Mouse (Mus musculus): Measurements from ENCODE around the gene Uqcc1. TPM values are rescaled to one million over a fixed set of nuclear protein-coding genes. Genes with fewer than 3 reads are reported as not detected.
A peak's percentile ranks its signal among the peaks of the same experiment; 100 is the strongest.

The Uqcc1 gene
- polyA plus RNA-seq, 1 experiment from 2014 or later, result 92.8 TPM

DNA sequence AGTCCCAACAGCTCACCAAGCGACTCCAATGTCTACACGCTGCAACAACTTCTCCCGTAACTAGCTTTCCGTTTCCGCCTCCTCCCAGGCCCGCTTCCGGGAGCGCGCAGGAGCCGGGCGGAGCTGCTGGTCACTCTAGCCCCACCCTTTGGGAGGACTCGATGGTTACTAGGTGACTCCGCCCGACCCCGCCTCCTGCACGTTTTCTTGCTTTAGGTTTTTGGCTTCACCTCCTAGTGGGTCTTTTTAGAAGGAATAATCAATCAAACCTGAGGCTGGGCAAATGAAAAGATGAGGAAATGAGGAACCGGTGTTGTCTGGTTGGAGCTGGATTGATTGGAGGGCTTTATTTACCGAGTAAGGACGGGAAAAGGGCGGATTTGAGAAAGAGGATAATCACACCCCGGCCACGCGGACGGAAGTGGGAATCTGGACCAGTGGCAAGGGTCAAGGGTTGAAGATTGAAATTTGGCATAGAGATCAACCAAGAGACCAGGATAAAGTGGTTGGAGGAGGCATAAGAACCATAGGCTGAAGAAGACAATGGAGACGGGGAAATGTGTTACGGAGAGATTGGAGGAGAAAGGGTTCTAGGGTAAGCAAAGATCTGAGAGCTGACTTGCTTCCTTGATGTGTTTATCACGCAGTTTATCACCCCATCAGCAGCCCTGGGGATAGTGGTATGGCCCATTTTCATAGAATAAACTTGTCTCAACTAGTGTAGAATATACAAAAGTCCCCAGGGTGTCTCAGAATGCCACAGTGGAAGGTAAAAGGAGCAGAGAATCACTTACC lies 103.3 kb downstream of the Uqcc1 start, which contains the start of gene Eif6:
Gene Eif6, minus strand, starts transcription at position 296 of the 795 bp plus-strand sequence.
- peak; percentile 95 for ATAC-seq
- peak within 1 kb of the TSS; percentile 71 for H3K4me2 ChIP-seq (ENCODE audit: low read depth, low read length)
- no peaks in the 10 kb centered on the region for H3K9me3 ChIP-seq (ENCODE audit: control insufficient read depth, low read length)
- peak within 1 kb of the TSS; percentile 84 for H3K9ac ChIP-seq (ENCODE audit: low read depth, low read length)
- peak within 1 kb of the TSS; percentile 91 for H3K27ac ChIP-seq (ENCODE audit: low read length)
- H3K27me3 ChIP-seq (replicated peaks; ENCODE audit: control insufficient read depth, insufficient read depth, low read length), result no peaks in the 10 kb centered on the region
- 2% methylated on average over 27 of the region's 27 CpGs for WGBS
- peaks cover 9% of the 10 kb centered on the region for H3K36me3 ChIP-seq (ENCODE audit: control insufficient read depth, insufficient read depth, low read length)
- H3K4me1 ChIP-seq (ENCODE audit: control insufficient read depth, insufficient read depth, low read length), result peaks cover 16% of the 10 kb centered on the region
- peak within 1 kb of the TSS; percentile 77 for H3K4me3 ChIP-seq (ENCODE audit: low read length)

DNA sequence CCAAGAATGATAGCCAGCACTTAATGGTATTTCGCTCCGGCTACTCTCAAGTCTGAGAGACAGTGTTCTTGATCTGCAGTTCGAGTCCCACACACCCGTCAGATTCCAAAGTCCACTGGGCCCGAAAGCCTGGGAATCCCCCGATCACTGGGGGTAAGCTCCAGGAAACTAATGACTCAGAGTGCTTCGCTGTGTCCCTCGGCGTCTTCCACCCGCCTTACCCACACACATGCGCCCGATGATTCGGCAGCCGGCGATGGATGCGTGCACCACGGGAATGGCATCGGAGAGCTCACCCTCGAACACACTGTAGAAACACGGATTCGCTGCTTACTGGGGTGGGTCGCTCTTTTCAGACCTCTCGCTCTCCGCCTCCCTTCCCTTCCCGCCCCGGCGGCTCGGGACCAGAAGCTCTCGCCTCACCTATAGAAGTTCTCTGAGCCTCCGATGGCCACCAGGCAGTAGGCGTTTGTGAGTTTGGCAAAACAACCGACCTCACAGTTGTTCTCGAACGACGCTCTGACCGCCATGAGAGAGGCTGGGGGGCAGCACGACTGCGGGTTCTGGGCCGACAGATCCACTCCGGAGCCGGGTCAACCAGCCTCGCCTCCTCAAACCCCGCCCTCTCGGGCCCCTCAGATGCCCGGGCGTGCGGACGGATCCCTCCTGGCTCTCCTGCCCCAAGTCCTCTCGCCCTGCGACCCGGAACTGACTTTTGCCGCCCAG lies 104.0 kb downstream of the Uqcc1 start:
- peak overlapping the region; percentile 84 for H3K9ac ChIP-seq (ENCODE audit: low read depth, low read length)
- WGBS, result 1% methylated on average over 52 of the region's 52 CpGs
- peaks cover 16% of the 10 kb centered on the region for H3K4me1 ChIP-seq (ENCODE audit: control insufficient read depth, insufficient read depth, low read length)
- ATAC-seq, result peak; percentile 17
- no peaks in the 10 kb centered on the region for H3K27me3 ChIP-seq (replicated peaks; ENCODE audit: control insufficient read depth, insufficient read depth, low read length)
- H3K4me3 ChIP-seq (ENCODE audit: low read length), result peak overlapping the region; percentile 77
- no peaks in the 10 kb centered on the region for H3K9me3 ChIP-seq (ENCODE audit: control insufficient read depth, low read length)
- peak overlapping the region; percentile 71 for H3K4me2 ChIP-seq (ENCODE audit: low read depth, low read length)
- H3K36me3 ChIP-seq (ENCODE audit: control insufficient read depth, insufficient read depth, low read length), result peaks cover 9% of the 10 kb centered on the region
- peak overlapping the region; percentile 91 for H3K27ac ChIP-seq (ENCODE audit: low read length)

DNA sequence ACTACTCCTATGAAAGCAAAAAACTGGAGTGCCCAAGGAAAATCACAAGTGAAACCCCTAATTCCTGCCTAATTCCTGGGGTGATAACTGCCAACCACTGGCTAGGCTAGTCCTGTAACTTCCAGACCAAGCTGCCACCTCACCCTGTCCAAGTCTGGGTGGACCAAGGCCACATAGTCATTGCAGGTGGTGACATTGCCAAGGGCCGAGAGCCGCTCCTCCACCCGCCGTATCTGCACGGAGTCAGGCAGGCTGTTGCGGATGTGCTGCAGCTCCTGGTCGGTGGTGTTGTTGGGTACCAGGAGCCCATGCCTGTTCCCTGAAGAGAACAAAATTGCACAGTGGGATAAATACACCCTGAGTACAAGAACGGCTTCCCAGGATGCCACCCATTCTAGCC lies 106.4 kb downstream of the Uqcc1 start:
- peaks cover 9% of the 10 kb centered on the region for H3K36me3 ChIP-seq (ENCODE audit: control insufficient read depth, insufficient read depth, low read length)
- 96% methylated on average over 8 of the region's 8 CpGs for WGBS
- no peaks in the 10 kb centered on the region for H3K27me3 ChIP-seq (replicated peaks; ENCODE audit: control insufficient read depth, insufficient read depth, low read length)
- H3K4me2 ChIP-seq (ENCODE audit: low read depth, low read length), result no peak overlapping the region
- H3K9ac ChIP-seq (ENCODE audit: low read depth, low read length), result no peak overlapping the region
- H3K4me1 ChIP-seq (ENCODE audit: control insufficient read depth, insufficient read depth, low read length), result peaks cover 27% of the 10 kb centered on the region
- no peak for ATAC-seq
- H3K4me3 ChIP-seq (ENCODE audit: low read length), result no peak overlapping the region
- H3K9me3 ChIP-seq (ENCODE audit: control insufficient read depth, low read length), result no peaks in the 10 kb centered on the region
- no peak overlapping the region for H3K27ac ChIP-seq (ENCODE audit: low read length)

DNA sequence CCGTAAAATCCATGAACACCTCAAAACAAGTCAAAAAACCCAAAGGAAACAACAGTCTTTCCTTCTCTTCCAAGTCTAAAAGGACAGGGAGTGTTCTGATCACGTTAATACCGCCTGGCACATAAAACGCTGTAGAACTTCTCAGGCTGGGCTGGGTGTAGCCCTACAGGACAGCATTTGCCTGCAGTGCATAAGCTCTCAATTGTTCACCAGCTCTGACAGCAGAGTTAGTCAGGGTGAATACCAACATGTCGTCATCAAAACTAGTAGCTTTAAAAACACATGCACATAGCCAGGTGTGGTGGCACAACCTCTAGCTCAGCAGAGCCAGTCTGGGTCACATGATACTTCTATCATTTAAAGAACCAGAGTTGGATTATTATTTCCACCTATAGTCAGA lies 109.3 kb downstream of the Uqcc1 start:
- Histone ChIP-seq H3K27me3 (replicated peaks; ENCODE audit: control insufficient read depth, insufficient read depth, low read length) (no peaks in the 10 kb centered on the region), H3K9ac (ENCODE audit: low read depth, low read length) (no peak overlapping the region), H3K4me3 (ENCODE audit: low read length) (no peak overlapping the region), H3K36me3 (ENCODE audit: control insufficient read depth, insufficient read depth, low read length) (peaks cover 9% of the 10 kb centered on the region), H3K9me3 (ENCODE audit: control insufficient read depth, low read length) (no peaks in the 10 kb centered on the region), H3K4me2 (ENCODE audit: low read depth, low read length) (no peak overlapping the region), H3K4me1 (ENCODE audit: control insufficient read depth, insufficient read depth, low read length) (peaks cover 25% of the 10 kb centered on the region), H3K27ac (ENCODE audit: low read length) (peak overlapping the region; percentile 97)
- no peak for ATAC-seq
- 88% methylated on average over 5 of the region's 5 CpGs for WGBS

DNA sequence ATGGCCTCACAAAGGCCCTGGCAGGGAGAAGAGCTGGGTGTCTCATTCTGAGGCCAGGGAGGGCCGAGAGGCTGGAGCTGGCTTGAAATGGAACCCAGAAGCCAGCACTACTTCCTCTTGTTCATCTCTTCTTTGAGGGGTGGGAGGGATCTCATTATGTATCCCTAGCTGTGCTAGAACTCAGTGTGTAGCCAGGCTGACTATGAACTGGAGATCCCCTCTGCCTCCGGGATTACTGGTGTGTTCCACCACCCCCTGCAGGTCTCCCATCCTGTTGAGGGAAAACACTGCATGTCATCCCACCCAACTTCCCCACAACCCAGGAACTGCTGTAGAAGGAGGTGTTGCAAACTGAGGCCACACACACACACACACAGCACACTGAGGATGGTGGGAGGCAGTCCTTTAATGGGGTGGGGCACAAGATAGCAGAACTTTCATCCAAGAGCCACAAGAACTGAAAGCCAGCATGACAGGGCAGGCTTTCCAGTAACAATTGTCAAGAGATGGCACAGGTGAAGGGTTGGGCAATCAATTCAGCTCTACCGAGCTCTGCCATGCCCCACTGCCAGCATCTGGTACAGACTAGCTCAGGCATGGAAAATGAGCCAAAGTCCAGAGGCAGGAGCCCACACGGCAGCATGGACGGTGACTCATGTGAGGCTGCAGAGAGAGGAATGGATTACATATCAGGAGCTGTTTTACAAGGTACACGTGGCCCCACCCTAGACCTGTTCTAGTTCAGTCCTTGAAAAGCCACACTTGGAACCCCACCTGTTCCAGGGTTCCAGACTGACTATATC lies 110.5 kb downstream of the Uqcc1 start:
- peaks cover 9% of the 10 kb centered on the region for H3K36me3 ChIP-seq (ENCODE audit: control insufficient read depth, insufficient read depth, low read length)
- peak overlapping the region; percentile 87 for H3K4me2 ChIP-seq (ENCODE audit: low read depth, low read length)
- peak overlapping the region; percentile 57 for H3K9ac ChIP-seq (ENCODE audit: low read depth, low read length)
- H3K27ac ChIP-seq (ENCODE audit: low read length), result peak overlapping the region; percentile 97
- H3K4me3 ChIP-seq (ENCODE audit: low read length), result peak overlapping the region; percentile 80
- H3K27me3 ChIP-seq (replicated peaks; ENCODE audit: control insufficient read depth, insufficient read depth, low read length), result no peaks in the 10 kb centered on the region
- WGBS, result 40% methylated on average over 6 of the region's 6 CpGs
- peak; percentile 79 for ATAC-seq
- peaks cover 19% of the 10 kb centered on the region for H3K4me1 ChIP-seq (ENCODE audit: control insufficient read depth, insufficient read depth, low read length)
- H3K9me3 ChIP-seq (ENCODE audit: control insufficient read depth, low read length), result no peaks in the 10 kb centered on the region

DNA sequence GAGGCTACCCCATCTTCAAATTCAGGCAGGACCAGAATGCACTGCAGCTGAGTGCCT lies 110.9 kb downstream of the Uqcc1 start, which contains the start of gene BC029722:
Gene BC029722, minus strand, starts transcription at position 35 of the 57 bp plus-strand sequence.
- Histone ChIP-seq H3K27ac (ENCODE audit: low read length) (peak within 1 kb of the TSS; percentile 97), H3K4me3 (ENCODE audit: low read length) (peak within 1 kb of the TSS; percentile 80), H3K9me3 (ENCODE audit: control insufficient read depth, low read length) (no peaks in the 10 kb centered on the region), H3K4me2 (ENCODE audit: low read depth, low read length) (peak within 1 kb of the TSS; percentile 87), H3K4me1 (ENCODE audit: control insufficient read depth, insufficient read depth, low read length) (peaks cover 19% of the 10 kb centered on the region), H3K9ac (ENCODE audit: low read depth, low read length) (peak within 1 kb of the TSS; percentile 92), H3K36me3 (ENCODE audit: control insufficient read depth, insufficient read depth, low read length) (peaks cover 9% of the 10 kb centered on the region), H3K27me3 (replicated peaks; ENCODE audit: control insufficient read depth, insufficient read depth, low read length) (no peaks in the 10 kb centered on the region)
- ATAC-seq, result no peak

DNA sequence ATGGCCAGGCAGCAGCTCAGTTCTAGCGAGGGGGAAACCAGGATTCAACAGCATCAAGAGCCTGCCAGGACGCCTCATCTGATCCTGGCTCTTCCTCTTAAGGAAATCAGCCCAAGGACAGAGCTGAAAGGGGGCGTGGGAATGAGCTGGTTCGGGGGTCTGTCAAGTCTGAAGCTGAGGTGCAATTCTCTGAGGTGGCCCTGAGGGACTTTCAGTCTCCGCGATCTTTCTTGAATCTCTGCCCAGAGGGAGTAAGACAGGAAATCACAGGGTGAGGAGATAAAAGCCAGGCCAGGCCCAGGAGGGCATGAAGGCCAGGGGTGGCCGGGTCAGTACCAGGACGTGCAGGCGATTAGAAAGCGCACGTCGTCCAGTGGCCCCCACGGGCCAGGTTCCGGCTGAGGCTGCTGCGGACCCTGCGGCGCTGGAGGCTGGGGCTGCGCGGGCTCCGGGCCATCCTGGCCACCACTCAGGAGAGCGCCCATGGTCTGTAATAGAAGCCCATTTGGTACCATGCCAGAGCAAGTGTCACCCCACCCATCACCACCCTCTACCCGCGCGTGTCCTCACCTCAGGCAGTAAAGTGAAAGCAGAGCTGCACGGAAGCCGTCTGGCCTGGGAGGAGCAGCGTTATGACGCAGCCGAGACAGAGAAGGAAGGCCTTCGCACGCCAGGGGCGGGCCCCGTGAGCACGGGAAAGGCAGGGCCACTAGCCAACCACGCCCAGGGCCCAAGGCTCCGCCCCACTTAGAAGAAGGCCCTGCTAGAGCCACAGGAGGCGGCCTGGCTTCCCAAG lies 111.3 kb downstream of the Uqcc1 start:
- 1% methylated on average over 37 of the region's 37 CpGs for WGBS
- H3K4me2 ChIP-seq (ENCODE audit: low read depth, low read length), result peak overlapping the region; percentile 87
- H3K9me3 ChIP-seq (ENCODE audit: control insufficient read depth, low read length), result no peaks in the 10 kb centered on the region
- H3K4me3 ChIP-seq (ENCODE audit: low read length), result peak overlapping the region; percentile 80
- peak; percentile 95 for ATAC-seq
- H3K9ac ChIP-seq (ENCODE audit: low read depth, low read length), result peak overlapping the region; percentile 92
- peaks cover 9% of the 10 kb centered on the region for H3K36me3 ChIP-seq (ENCODE audit: control insufficient read depth, insufficient read depth, low read length)
- peak overlapping the region; percentile 97 for H3K27ac ChIP-seq (ENCODE audit: low read length)
- no peaks in the 10 kb centered on the region for H3K27me3 ChIP-seq (replicated peaks; ENCODE audit: control insufficient read depth, insufficient read depth, low read length)
- H3K4me1 ChIP-seq (ENCODE audit: control insufficient read depth, insufficient read depth, low read length), result peaks cover 19% of the 10 kb centered on the region

DNA sequence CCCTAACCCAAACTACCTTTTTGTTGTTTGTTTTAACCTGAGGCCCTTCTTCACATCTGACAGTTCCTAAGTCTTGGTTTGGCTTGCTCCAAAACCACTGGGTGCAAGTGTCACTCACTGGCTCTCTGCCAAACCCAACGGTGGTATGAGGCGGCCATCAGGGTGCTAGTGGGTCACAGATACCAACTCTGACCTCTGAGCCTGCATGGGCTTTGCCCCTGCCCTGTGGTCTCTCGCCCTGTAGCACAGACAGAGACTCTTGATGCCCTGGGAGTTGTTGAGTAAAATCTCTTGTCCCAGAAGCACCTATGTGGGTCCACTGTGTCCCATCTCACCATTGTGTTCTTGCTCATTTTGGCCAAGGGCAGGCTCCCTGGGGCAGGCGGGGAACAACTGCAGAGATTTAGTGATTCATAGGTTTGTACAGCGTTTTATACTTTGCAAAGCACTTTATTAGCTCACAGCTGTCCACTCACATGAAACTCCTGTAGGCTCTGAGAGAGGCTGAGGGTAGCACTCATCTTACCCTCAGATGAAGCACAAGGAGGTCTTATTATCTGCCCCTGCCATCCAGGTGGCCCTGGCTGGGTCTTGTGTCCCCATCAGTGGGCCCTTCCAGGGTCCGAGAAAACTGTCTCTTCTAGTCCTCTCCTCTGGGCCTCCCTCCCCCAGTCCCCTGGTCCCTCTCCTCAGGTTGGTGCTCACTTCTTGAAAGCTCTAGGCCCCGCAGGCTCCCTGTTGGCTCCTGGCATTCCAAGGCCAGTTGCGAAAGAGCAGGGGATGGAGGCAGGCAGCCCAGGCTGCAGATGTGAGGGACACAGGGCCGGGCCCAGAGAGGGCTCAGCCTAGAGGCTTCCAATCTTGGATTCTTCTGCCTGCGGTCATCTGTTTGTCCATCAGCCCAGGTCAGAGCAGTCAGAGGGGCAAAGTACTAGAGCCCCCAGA lies 112.5 kb downstream of the Uqcc1 start:
- peak overlapping the region; percentile 87 for H3K4me2 ChIP-seq (ENCODE audit: low read depth, low read length)
- no peaks in the 10 kb centered on the region for H3K9me3 ChIP-seq (ENCODE audit: control insufficient read depth, low read length)
- WGBS, result 77% methylated on average over 10 of the region's 10 CpGs
- H3K36me3 ChIP-seq (ENCODE audit: control insufficient read depth, insufficient read depth, low read length), result peaks cover under 1% of the 10 kb centered on the region
- peak overlapping the region; percentile 80 for H3K4me3 ChIP-seq (ENCODE audit: low read length)
- peaks cover 19% of the 10 kb centered on the region for H3K4me1 ChIP-seq (ENCODE audit: control insufficient read depth, insufficient read depth, low read length)
- ATAC-seq, result no peak
- no peaks in the 10 kb centered on the region for H3K27me3 ChIP-seq (replicated peaks; ENCODE audit: control insufficient read depth, insufficient read depth, low read length)
- peak overlapping the region; percentile 92 for H3K9ac ChIP-seq (ENCODE audit: low read depth, low read length)
- H3K27ac ChIP-seq (ENCODE audit: low read length), result no peak overlapping the region
